Mouse (Mus musculus): Measurements from ENCODE around the gene Atxn7l3.

DNA sequence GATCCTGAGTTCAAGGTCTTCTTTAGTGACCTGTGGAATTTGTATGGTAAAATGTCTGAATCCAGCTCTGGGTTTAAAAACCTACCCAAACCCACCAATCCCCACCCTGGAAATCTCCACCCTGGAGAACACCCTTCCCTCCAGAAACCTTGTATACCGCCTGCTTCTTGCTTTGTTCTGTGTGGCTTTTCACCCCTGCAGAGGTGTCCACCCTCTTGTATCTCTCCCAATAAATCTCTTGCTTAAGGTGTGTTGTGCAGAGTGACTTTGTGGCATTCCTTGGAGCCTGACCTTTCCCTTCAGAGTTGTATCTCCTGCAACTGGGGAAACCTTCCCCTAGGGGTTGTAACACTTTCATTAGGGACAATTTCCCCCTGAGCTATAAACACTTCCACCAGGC is 41.5 kb upstream of the Atxn7l3 start:
- TF ChIP-seq CTCF (IDR thresholded peaks at IDR 0.05; ENCODE audit: low read depth, low read length), result no peak
- TF ChIP-seq GATA2 (IDR thresholded peaks at IDR 0.05; ENCODE audit: borderline replicate concordance, low read depth, low read length), result no peak
- TF ChIP-seq TAL1 (conservative IDR thresholded peaks at IDR 0.05; ENCODE audit: low read depth, low read length), result no peak
- TF ChIP-seq POLR2AphosphoS5 (IDR thresholded peaks at IDR 0.05; ENCODE audit: insufficient replicate concordance, low read depth, low read length), result no peak
- no peak for TF ChIP-seq GATA1 (IDR thresholded peaks at IDR 0.05; ENCODE audit: borderline replicate concordance, low read length)
